Mouse (Mus musculus) ES-E14 (cell line): Measurements from ENCODE around the gene Klrg2.

ENCODE experiments used
- CHD2 ChIP-seq: IDR thresholded peaks from 2 replicates; pipeline ENCODE4 v1.6.1; 2014; ENCODE audit warnings: mild to moderate bottlenecking, low read depth, low read length, inconsistent platforms
- ZC3H11A ChIP-seq: IDR thresholded peaks from 2 replicates; pipeline ENCODE4 v1.6.1; 2012; ENCODE audit warnings: low read depth, mild to moderate bottlenecking, inconsistent platforms, low read length, borderline replicate concordance

GRCm38 (mm10) chr6:38576096-38576495 lies 60.9 kb downstream of the Klrg2 start:
- no peak for TF ChIP-seq ZC3H11A
- TF ChIP-seq CHD2: no peak
